34 mouse cellular contexts compared by ENCODE assay signal in the genomic region with DNA sequence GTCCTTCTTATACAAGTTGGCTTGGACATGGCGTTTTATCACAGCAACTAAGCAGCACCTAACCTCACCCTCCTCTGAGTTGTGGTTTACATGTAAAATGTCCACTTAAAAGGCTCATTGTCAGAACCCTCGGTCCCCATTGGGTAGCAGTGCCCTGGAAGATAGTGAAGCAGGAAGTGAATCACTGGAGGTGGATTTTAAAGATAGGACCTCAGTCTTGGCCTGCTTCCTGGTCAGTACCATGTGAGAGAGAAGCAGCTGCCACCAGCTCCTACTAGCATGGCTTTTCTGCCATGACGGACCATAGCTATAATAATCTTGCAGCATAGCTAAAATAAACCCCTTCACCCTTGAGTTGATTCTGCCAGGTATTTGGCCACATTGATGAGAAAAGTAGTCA.
"Had no signal": no experiment of that assay in that cellular context is flagged by ENCODE, and none has a peak within 500 bp of the region (broad histone marks: within the 10 kb centered on the region; RNA-seq: fewer than 3 reads in every experiment).

No protein-coding gene starts in this region.

- H3K36me3 ChIP-seq: heart, embryonic 10.5 days; heart, embryonic 12.5 days; heart, embryonic 13.5 days; heart, embryonic 15.5 days; hindbrain, embryonic 10.5 days; hindbrain, embryonic 12.5 days; hindbrain, embryonic 13.5 days; hindbrain, embryonic 15.5 days; intestine, embryonic 15.5 days; kidney, embryonic 15.5 days had no signal

- H3K4me2 ChIP-seq: heart, embryonic 11.5 days; heart, embryonic 12.5 days; heart, embryonic 13.5 days; heart, embryonic 15.5 days; hindbrain, embryonic 12.5 days; hindbrain, embryonic 13.5 days; hindbrain, embryonic 14.5 days; hindbrain, embryonic 15.5 days; intestine, embryonic 15.5 days; kidney, embryonic 15.5 days had no signal

- DNase-seq: heart, postnatal 10 days; heart, postnatal 36 days; heart, postnatal 4 days; kidney, adult 11 months; kidney, adult 18-20 months; kidney, adult 2 months; kidney, adult 8-10 months; kidney, adult 9 months; kidney, postnatal 10 days; kidney, postnatal 14 days; kidney, postnatal 25 days; kidney, postnatal 36 days; kidney, postnatal 4 days; layer of hippocampus, adult 9-11 months; layer of hippocampus, postnatal 36 days had no signal

- H3K27ac ChIP-seq: heart, embryonic 10.5 days; heart, embryonic 13.5 days; heart, embryonic 15.5 days; hindbrain, embryonic 10.5 days; hindbrain, embryonic 12.5 days; hindbrain, embryonic 13.5 days; hindbrain, embryonic 14.5 days; hindbrain, embryonic 15.5 days; hindbrain, postnatal 0 days; intestine, embryonic 15.5 days; kidney, embryonic 15.5 days; kidney, postnatal 0 days; layer of hippocampus, adult 2 months; left cerebral cortex, adult 2 months had no signal

- H3K4me1 ChIP-seq: heart, embryonic 15.5 days; intestine, embryonic 15.5 days had no signal

- ATAC-seq: hindbrain, embryonic 16.5 days; hindbrain, postnatal 0 days; inflammation-experienced regulatory T-cells, adult 6 months; intestine, embryonic 15.5 days; intestine, embryonic 16.5 days had no signal

- H3K4me3 ChIP-seq: heart, embryonic 10.5 days; heart, embryonic 12.5 days; heart, embryonic 13.5 days; heart, embryonic 15.5 days; hindbrain, embryonic 10.5 days; hindbrain, embryonic 12.5 days; hindbrain, embryonic 13.5 days; hindbrain, embryonic 15.5 days; intestine, embryonic 15.5 days; kidney, embryonic 15.5 days; layer of hippocampus, adult 2 months; left cerebral cortex, adult 2 months had no signal

- H3K9ac ChIP-seq: heart, embryonic 12.5 days; heart, embryonic 13.5 days; heart, embryonic 15.5 days; hindbrain, embryonic 12.5 days; hindbrain, embryonic 13.5 days; hindbrain, embryonic 14.5 days; hindbrain, embryonic 15.5 days; intestine, embryonic 15.5 days; kidney, embryonic 15.5 days had no signal

- H3K27me3 ChIP-seq: hindbrain, embryonic 12.5 days; hindbrain, embryonic 15.5 days; intestine, embryonic 15.5 days had no signal

- H3K9me3 ChIP-seq: heart, embryonic 10.5 days; heart, embryonic 12.5 days; heart, embryonic 13.5 days; heart, embryonic 15.5 days; hindbrain, embryonic 10.5 days; hindbrain, embryonic 12.5 days; hindbrain, embryonic 13.5 days; hindbrain, embryonic 15.5 days; intestine, embryonic 15.5 days; kidney, embryonic 15.5 days had no signal
